Mouse (Mus musculus) ES-Bruce4 (cell line): ENCODE data around the gene Cldn6.

Experiments used
- CTCF ChIP-seq: IDR thresholded peaks from one replicate; pipeline ENCODE4 v1.8.1; 2011; ENCODE audit warnings: low read depth, low read length
- EP300 ChIP-seq: IDR thresholded peaks from 2 replicates; pipeline ENCODE4 v1.6.1; 2011; ENCODE audit warnings: low read depth, low read length; ENCODE audit not compliant: insufficient read depth
- POLR2A ChIP-seq: IDR thresholded peaks from one replicate; pipeline ENCODE4 v1.8.1; 2011; ENCODE audit warnings: low read length; ENCODE audit not compliant: insufficient read depth

DNA sequence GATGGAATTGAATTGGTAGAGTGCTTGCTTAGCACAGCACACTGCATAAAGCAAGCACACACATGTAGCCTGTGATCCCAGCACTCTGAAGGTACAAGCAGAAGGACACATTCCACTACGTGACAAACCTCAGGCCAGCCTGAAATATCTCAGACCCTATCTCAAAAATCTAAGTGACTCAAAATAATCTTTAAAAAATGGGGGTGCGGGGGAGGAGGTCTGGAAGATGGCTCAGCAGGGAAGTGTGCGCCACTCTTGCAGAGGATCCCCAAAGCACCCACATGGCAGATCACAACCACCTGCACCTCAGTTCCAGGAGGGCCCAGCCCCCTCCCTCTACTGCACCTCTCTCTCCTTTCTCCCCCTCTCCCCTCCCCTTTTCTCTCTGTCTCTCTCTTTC, 7.5 kb upstream of the Cldn6 start:
- TF ChIP-seq CTCF (no peak), POLR2A (no peak), EP300 (no peak)
